Mouse (Mus musculus) adrenal gland, postnatal 14 days (tissue): Measurements from ENCODE around the gene Col2a1. TPM values are rescaled to one million over a fixed set of nuclear protein-coding genes. Genes with fewer than 3 reads are reported as not detected.

Source experiments
- total RNA-seq: library from RNA; stranded (reverse); gene quantifications from 2 replicates; pipeline ENCODE4 v1.2.3, GENCODE M21; 2021

The Col2a1 gene
- total RNA-seq, 1 experiment from 2014 or later, result not detected

Other genes starting within 250 kb of the Col2a1 start
- 22.2 and 24.9 TPM in 2 replicates for gene Rapgef3, start 236.7 kb downstream of the Col2a1 start, total RNA-seq
- 68.8 and 76.9 TPM in 2 replicates for gene Slc48a1, start 226.2 kb downstream of the Col2a1 start, total RNA-seq
- 60.1 and 75.8 TPM in 2 replicates for gene Hdac7, start 160.2 kb downstream of the Col2a1 start, total RNA-seq
- gene Vdr, start 94.1 kb downstream of the Col2a1 start, total RNA-seq, result 6.6 and 7.0 TPM in 2 replicates
- 39.4 and 40.9 TPM in 2 replicates for gene Tmem106c, start 40.5 kb downstream of the Col2a1 start, total RNA-seq
- gene Pfkm, start 87.9 kb upstream of the Col2a1 start, total RNA-seq, result 66.1 and 72.0 TPM in 2 replicates
- 17.6 and 21.1 TPM in 2 replicates for gene Senp1, start 89.0 kb upstream of the Col2a1 start, total RNA-seq
- 40.1 and 45.2 TPM in 2 replicates for gene Asb8, start 160.9 kb upstream of the Col2a1 start, total RNA-seq
- 0.70 and 0.94 TPM in 2 replicates for gene Ccdc184, start 162.5 kb upstream of the Col2a1 start, total RNA-seq
- gene Olfr288, start 190.8 kb upstream of the Col2a1 start, total RNA-seq, result not detected in 2 replicates
- not detected in 2 replicates for gene Gm44579, start 216.3 kb upstream of the Col2a1 start, total RNA-seq
- not detected in 2 replicates for gene Olfr287, start 216.4 kb upstream of the Col2a1 start, total RNA-seq
- not detected in 2 replicates for gene Olfr286, start 229.8 kb upstream of the Col2a1 start, total RNA-seq